Mouse (Mus musculus) lung, postnatal 4 days (tissue): ENCODE data around the gene Etnppl.

ENCODE experiments used
- DNase-seq, 2 experiments: peaks; one replicate each; pipeline ENCODE4 v3.0.0; 2021

Gene Etnppl

GRCm38 (mm10) chr3:130677671-130678460 lies 60.6 kb downstream of the Etnppl start:
- DNase-seq: no peak

- DNase-seq: no peak
Measured at GRCm38 (mm10) chr3:130681226-130681625, 64.0 kb downstream of the Etnppl start.

- no peak for DNase-seq
Measured at GRCm38 (mm10) chr3:130682183-130682582, 64.9 kb downstream of the Etnppl start.

- no peak for DNase-seq
Measured at GRCm38 (mm10) chr3:130683836-130684235, 66.6 kb downstream of the Etnppl start.

GRCm38 (mm10) chr3:130684276-130685013 lies 67.2 kb downstream of the Etnppl start:
- DNase-seq: no peak

- no peak for DNase-seq
Measured at GRCm38 (mm10) chr3:130685014-130685366, 67.7 kb downstream of the Etnppl start.

- DNase-seq: no peak
Measured at GRCm38 (mm10) chr3:130687051-130687450, 69.8 kb downstream of the Etnppl start.
